Mouse (Mus musculus) liver, embryonic 15.5 days (tissue): ENCODE data around the gene Cd207. TPM values are rescaled to one million over a fixed set of nuclear protein-coding genes. Genes with fewer than 3 reads are reported as not detected.
A peak's percentile ranks its signal among the peaks of the same experiment; 100 is the strongest.

Experiments
- ATAC-seq: fragments of 200-750 bp; cut with Nextera tagmentation; 2 replicates; pipeline ENCODE4 v1.8.0; 2017; ENCODE audit warnings: moderate number of reproducible peaks, mild to moderate bottlenecking, moderate library complexity; ENCODE audit not compliant: insufficient read depth
- H3K27ac ChIP-seq: fragments of 300-500 bp; sonication (generic); replicated peaks from 2 replicates; pipeline ENCODE4 v1.5.1; 2015; ENCODE audit warnings: mild to moderate bottlenecking, inconsistent platforms
- H3K27me3 ChIP-seq: fragments of 300-500 bp; sonication (generic); 2 replicates; pipeline ENCODE4 v1.6.1; 2015; ENCODE audit warnings: mild to moderate bottlenecking, inconsistent platforms
- H3K36me3 ChIP-seq: fragments of 300-500 bp; sonication (generic); replicated peaks from 2 replicates; pipeline ENCODE4 v1.6.1; 2015; ENCODE audit warnings: moderate library complexity, mild to moderate bottlenecking, inconsistent platforms
- H3K4me1 ChIP-seq: fragments of 300-500 bp; sonication (generic); replicated peaks from 2 replicates; pipeline ENCODE4 v1.6.1; 2015; ENCODE audit warnings: inconsistent platforms
- H3K4me2 ChIP-seq: fragments of 300-500 bp; sonication (generic); 2 replicates; pipeline ENCODE4 v1.6.1; 2015; ENCODE audit warnings: moderate library complexity, mild to moderate bottlenecking, inconsistent platforms
- H3K4me3 ChIP-seq: fragments of 300-500 bp; sonication (generic); replicated peaks from 2 replicates; pipeline ENCODE4 v1.5.1; 2015; ENCODE audit warnings: mild to moderate bottlenecking, inconsistent platforms
- H3K9ac ChIP-seq: fragments of 300-500 bp; sonication (generic); 2 replicates; pipeline ENCODE4 v1.6.1; 2015; ENCODE audit warnings: moderate library complexity, mild to moderate bottlenecking, inconsistent platforms
- H3K9me3 ChIP-seq: fragments of 300-500 bp; sonication (generic); replicated peaks from 2 replicates; pipeline ENCODE4 v1.6.1; 2016; ENCODE audit warnings: inconsistent platforms
- WGBS: fragments of 180-500 bp; shearing (Covaris S2); methylation state at CpG from one replicate; pipeline ENCODE4 v1.1.7; 2015; ENCODE audit warnings: mixed read lengths; ENCODE audit not compliant: insufficient replicate concordance; 5-methylcytosine and 5-hydroxymethylcytosine counted together
- polyA plus RNA-seq: library from polyadenylated mRNA; unstranded; fragments of >200 nt; fragmentation: Nextera tagmentation; extraction: Ambion mirVana; gene quantifications from 2 replicates; pipeline ENCODE4 v1.2.1, GENCODE M21; 2015

Gene Cd207
- polyA plus RNA-seq, 1 experiment from 2014 or later, result 0.85 TPM

GRCm38 (mm10) chr6:83710361-83711066 is 32.9 kb upstream of the Cd207 start:
- Histone ChIP-seq H3K27ac (no peak overlapping the region), H3K4me3 (peak overlapping the region; percentile 32), H3K27me3 (peaks cover 100% of the 10 kb centered on the region), H3K4me1 (peaks cover 13% of the 10 kb centered on the region), H3K9me3 (no peaks in the 10 kb centered on the region), H3K9ac (no peak overlapping the region), H3K36me3 (no peaks in the 10 kb centered on the region), H3K4me2 (peak overlapping the region; percentile 62)
- under 1% methylated on average over 32 of the region's 32 CpGs for WGBS
- ATAC-seq, result no peak

GRCm38 (mm10) chr6:83707738-83708510 is 30.3 kb upstream of the Cd207 start:
- H3K9ac ChIP-seq, result no peak overlapping the region
- no peaks in the 10 kb centered on the region for H3K9me3 ChIP-seq
- peaks cover 99% of the 10 kb centered on the region for H3K27me3 ChIP-seq
- no peaks in the 10 kb centered on the region for H3K36me3 ChIP-seq
- H3K4me1 ChIP-seq, result peaks cover 13% of the 10 kb centered on the region
- 5% methylated on average over 6 of the region's 6 CpGs for WGBS
- H3K4me3 ChIP-seq, result no peak overlapping the region
- H3K4me2 ChIP-seq, result no peak overlapping the region
- no peak overlapping the region for H3K27ac ChIP-seq
- no peak for ATAC-seq

DNA sequence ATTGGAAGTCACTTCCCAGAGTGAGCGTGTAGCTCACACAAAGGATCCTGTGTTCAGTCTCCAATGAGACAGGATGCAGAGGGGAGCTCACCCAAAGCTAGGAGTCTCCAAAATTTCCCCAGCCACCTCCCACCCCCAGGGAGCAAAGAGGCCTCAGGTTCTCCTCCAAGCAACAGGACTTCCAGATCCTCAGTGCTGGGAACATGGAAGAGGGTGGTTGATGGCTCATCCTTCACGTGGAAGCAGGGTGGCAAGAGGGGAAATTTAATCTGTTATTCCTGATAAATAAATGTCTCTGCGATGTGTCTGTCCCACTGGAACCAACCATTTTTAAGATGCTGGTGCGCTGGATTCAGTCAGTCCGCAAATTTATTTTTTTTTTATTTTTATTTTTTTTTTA is 27.0 kb upstream of the Cd207 start:
- Histone ChIP-seq H3K27ac (no peak overlapping the region), H3K27me3 (peaks cover 96% of the 10 kb centered on the region), H3K4me3 (no peak overlapping the region), H3K4me1 (no peaks in the 10 kb centered on the region), H3K4me2 (no peak overlapping the region), H3K9ac (no peak overlapping the region), H3K9me3 (no peaks in the 10 kb centered on the region), H3K36me3 (no peaks in the 10 kb centered on the region)
- no peak for ATAC-seq
- WGBS, result 11% methylated on average over 5 of the region's 5 CpGs

- no peak overlapping the region for H3K4me2 ChIP-seq
- no peak overlapping the region for H3K9ac ChIP-seq
- WGBS, result 17% methylated on average over 1 of the region's 1 CpGs
- H3K27me3 ChIP-seq, result peaks cover 96% of the 10 kb centered on the region
- no peaks in the 10 kb centered on the region for H3K36me3 ChIP-seq
- no peaks in the 10 kb centered on the region for H3K9me3 ChIP-seq
- no peak overlapping the region for H3K4me3 ChIP-seq
- no peaks in the 10 kb centered on the region for H3K4me1 ChIP-seq
- no peak overlapping the region for H3K27ac ChIP-seq
- ATAC-seq, result no peak
These were observed 26.6 kb upstream of the Cd207 start for GRCm38 (mm10) chr6:83704294-83704693.

- no peak for ATAC-seq
- H3K36me3 ChIP-seq, result no peaks in the 10 kb centered on the region
- no peaks in the 10 kb centered on the region for H3K4me1 ChIP-seq
- no peak overlapping the region for H3K4me3 ChIP-seq
- no peaks in the 10 kb centered on the region for H3K9me3 ChIP-seq
- no peak overlapping the region for H3K27ac ChIP-seq
- H3K27me3 ChIP-seq, result peaks cover 96% of the 10 kb centered on the region
- no peak overlapping the region for H3K9ac ChIP-seq
- 2% methylated on average over 10 of the region's 10 CpGs for WGBS
- H3K4me2 ChIP-seq, result no peak overlapping the region
These were observed 26.0 kb upstream of the Cd207 start for GRCm38 (mm10) chr6:83703722-83704078.

DNA sequence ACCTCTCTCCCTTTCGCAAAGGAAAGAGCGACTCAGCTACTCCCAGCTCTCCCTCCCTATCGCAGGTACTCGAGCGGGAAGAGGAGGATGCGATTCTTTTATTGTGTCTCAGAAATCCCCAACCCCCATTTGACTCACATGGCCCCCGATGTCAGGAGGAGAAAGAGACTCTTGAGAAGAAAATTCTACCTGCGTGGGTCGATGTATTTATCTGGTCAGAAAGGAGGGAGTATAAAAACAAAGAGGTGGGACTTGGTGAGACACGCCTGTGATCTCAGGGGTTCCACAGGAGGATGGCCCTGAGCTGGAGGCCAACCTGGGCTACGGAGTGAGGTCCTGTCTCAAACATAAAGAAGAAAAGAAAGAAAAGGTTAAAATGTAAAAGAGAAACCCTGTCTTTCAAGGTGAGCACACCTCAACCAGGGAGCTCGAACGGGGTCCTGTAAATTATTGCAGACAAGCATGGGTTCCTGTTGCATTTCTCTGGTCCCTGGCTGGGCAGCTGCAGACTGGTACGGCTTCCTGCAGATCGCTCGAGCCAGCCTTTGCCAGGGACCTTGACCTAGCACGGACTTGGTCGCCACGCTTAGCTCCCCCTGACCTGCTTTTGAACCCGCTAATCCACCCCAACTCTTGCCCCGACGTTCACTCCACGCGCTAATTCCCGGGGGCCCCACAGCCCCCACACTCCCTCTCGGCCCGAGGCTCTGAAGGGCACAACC is 25.5 kb upstream of the Cd207 start:
- H3K9ac ChIP-seq, result no peak overlapping the region
- H3K36me3 ChIP-seq, result no peaks in the 10 kb centered on the region
- ATAC-seq, result no peak
- H3K27ac ChIP-seq, result no peak overlapping the region
- 2% methylated on average over 27 of the region's 27 CpGs for whole genome bisulfite sequencing
- no peak overlapping the region for H3K4me2 ChIP-seq
- H3K27me3 ChIP-seq, result peaks cover 96% of the 10 kb centered on the region
- H3K4me1 ChIP-seq, result no peaks in the 10 kb centered on the region
- H3K4me3 ChIP-seq, result no peak overlapping the region
- H3K9me3 ChIP-seq, result no peaks in the 10 kb centered on the region

- H3K27ac ChIP-seq, result no peak overlapping the region
- no peak for ATAC-seq
- H3K4me3 ChIP-seq, result no peak overlapping the region
- H3K9me3 ChIP-seq, result no peaks in the 10 kb centered on the region
- H3K9ac ChIP-seq, result no peak overlapping the region
- H3K4me1 ChIP-seq, result no peaks in the 10 kb centered on the region
- peaks cover 96% of the 10 kb centered on the region for H3K27me3 ChIP-seq
- WGBS, result 1% methylated on average over 53 of the region's 53 CpGs
- H3K4me2 ChIP-seq, result no peak overlapping the region
- H3K36me3 ChIP-seq, result no peaks in the 10 kb centered on the region
These were observed 24.7 kb upstream of the Cd207 start for GRCm38 (mm10) chr6:83702146-83702999.

DNA sequence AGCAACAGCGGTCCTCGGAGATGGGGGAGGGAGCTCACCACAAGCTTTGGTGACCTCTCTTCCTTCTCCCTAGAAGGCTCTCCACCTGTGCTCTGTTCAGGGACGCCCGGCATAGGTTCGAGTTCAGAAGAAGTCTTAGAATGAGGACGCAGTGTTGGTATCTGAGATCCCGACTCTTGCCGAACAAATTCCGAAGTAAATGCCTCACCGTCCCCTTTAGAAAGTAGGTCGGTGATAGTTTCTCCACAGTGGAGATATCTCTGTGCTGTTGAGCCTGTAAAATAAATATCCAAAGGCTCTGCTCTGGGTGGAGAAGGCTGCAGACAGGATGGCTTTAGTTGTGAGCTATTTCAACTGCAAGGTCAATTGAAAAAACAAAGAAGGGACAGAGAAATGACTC is 23.3 kb upstream of the Cd207 start:
- no peak overlapping the region for H3K4me3 ChIP-seq
- no peaks in the 10 kb centered on the region for H3K4me1 ChIP-seq
- no peak overlapping the region for H3K27ac ChIP-seq
- H3K4me2 ChIP-seq, result no peak overlapping the region
- 4% methylated on average over 11 of the region's 11 CpGs for WGBS
- H3K9ac ChIP-seq, result no peak overlapping the region
- H3K9me3 ChIP-seq, result no peaks in the 10 kb centered on the region
- H3K36me3 ChIP-seq, result no peaks in the 10 kb centered on the region
- no peak for ATAC-seq
- peaks cover 96% of the 10 kb centered on the region for H3K27me3 ChIP-seq

DNA sequence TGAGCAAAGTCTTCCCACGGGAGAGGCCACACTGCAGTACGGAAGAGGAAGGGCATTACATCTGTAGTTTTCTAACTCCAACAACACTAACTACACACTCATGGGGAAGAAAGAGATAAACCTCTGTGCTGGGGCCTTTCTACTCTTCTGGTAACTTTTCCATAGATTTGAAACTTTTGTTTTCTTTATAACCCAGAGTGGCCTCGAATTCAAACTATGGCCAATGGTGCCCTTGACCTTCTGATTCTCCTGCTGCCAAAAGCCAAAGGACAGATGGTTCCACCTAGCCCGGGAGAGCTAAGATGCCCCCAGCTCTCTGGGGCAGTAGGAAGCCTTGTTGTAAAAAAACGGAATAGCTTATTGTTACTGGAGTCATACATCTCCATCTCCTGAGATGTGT is 22.3 kb upstream of the Cd207 start:
- no peak overlapping the region for H3K4me3 ChIP-seq
- no peak overlapping the region for H3K9ac ChIP-seq
- no peaks in the 10 kb centered on the region for H3K9me3 ChIP-seq
- no peak overlapping the region for H3K27ac ChIP-seq
- H3K27me3 ChIP-seq, result peaks cover 96% of the 10 kb centered on the region
- ATAC-seq, result no peak
- H3K4me2 ChIP-seq, result no peak overlapping the region
- 3% methylated on average over 5 of the region's 5 CpGs for WGBS
- no peaks in the 10 kb centered on the region for H3K4me1 ChIP-seq
- H3K36me3 ChIP-seq, result no peaks in the 10 kb centered on the region

DNA sequence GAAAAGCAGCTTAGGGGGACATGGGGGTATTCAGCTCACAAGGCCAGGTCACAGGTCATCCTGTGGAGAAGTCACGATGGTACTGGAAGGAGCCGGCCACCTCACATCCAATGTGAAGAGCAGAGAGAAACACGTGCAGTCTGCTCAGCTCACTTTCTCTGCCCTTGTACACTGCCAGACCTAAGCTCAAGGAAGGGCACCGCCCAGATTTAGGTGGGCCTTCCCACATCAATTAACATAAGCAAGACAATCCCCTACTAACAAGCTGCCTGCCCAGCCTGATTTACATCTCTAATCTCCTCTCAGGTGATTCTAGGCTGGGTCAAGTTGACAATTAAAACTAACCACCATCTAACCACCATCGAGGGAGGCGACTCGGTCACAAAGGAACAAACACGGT is 20.3 kb upstream of the Cd207 start:
- 5% methylated on average over 8 of the region's 8 CpGs for WGBS
- no peaks in the 10 kb centered on the region for H3K9me3 ChIP-seq
- H3K27ac ChIP-seq, result no peak overlapping the region
- H3K27me3 ChIP-seq, result peaks cover 97% of the 10 kb centered on the region
- no peaks in the 10 kb centered on the region for H3K4me1 ChIP-seq
- H3K4me2 ChIP-seq, result no peak overlapping the region
- H3K36me3 ChIP-seq, result no peaks in the 10 kb centered on the region
- H3K9ac ChIP-seq, result no peak overlapping the region
- ATAC-seq, result no peak
- H3K4me3 ChIP-seq, result no peak overlapping the region

- Histone ChIP-seq H3K27me3 (peaks cover 98% of the 10 kb centered on the region), H3K4me3 (no peak overlapping the region), H3K4me2 (no peak overlapping the region), H3K9me3 (no peaks in the 10 kb centered on the region), H3K9ac (no peak overlapping the region), H3K27ac (no peak overlapping the region), H3K36me3 (no peaks in the 10 kb centered on the region), H3K4me1 (no peaks in the 10 kb centered on the region)
- no peak for ATAC-seq
- WGBS, result 2% methylated on average over 7 of the region's 7 CpGs
These were observed 19.0 kb upstream of the Cd207 start for GRCm38 (mm10) chr6:83696684-83697083.
